Mouse (Mus musculus) forebrain, embryonic 16.5 days (tissue): ENCODE measurements around the gene Mst1. TPM values are rescaled to one million over a fixed set of nuclear protein-coding genes. Genes with fewer than 3 reads are reported as not detected.

Experiments
- ATAC-seq: fragments of 200-750 bp; cut with Nextera tagmentation; 2 replicates; pipeline ENCODE4 v1.8.0; 2017; ENCODE audit warnings: mild to moderate bottlenecking, moderate library complexity
- H3K27ac ChIP-seq: fragments of 300-500 bp; sonication (generic); 2 replicates; pipeline ENCODE4 v1.5.1; 2014; ENCODE audit warnings: low read length, control low read depth
- H3K27me3 ChIP-seq: fragments of 300-500 bp; sonication (generic); replicated peaks from 2 replicates; pipeline ENCODE4 v1.6.1; 2014; ENCODE audit warnings: low read length; ENCODE audit not compliant: control insufficient read depth, insufficient read depth
- H3K36me3 ChIP-seq: fragments of 300-500 bp; sonication (generic); 2 replicates; pipeline ENCODE4 v1.6.1; 2014; ENCODE audit not compliant: control insufficient read depth, insufficient read depth
- H3K4me1 ChIP-seq: fragments of 300-500 bp; sonication (generic); replicated peaks from 2 replicates; pipeline ENCODE4 v1.6.1; 2014; ENCODE audit warnings: low read length; ENCODE audit not compliant: control insufficient read depth, insufficient read depth
- H3K4me2 ChIP-seq: fragments of 300-500 bp; sonication (generic); 2 replicates; pipeline ENCODE4 v1.6.1; 2014; ENCODE audit warnings: mild to moderate bottlenecking, low read length, control low read depth
- H3K4me3 ChIP-seq: fragments of 300-500 bp; sonication (generic); replicated peaks from 2 replicates; pipeline ENCODE4 v1.5.1; 2014; ENCODE audit warnings: mild to moderate bottlenecking, low read length, control low read depth
- H3K9ac ChIP-seq: fragments of 300-500 bp; sonication (generic); replicated peaks from 2 replicates; pipeline ENCODE4 v1.6.1; 2014; ENCODE audit warnings: low read depth, low read length, control low read depth
- H3K9me3 ChIP-seq: fragments of 300-500 bp; sonication (generic); 2 replicates; pipeline ENCODE4 v1.6.1; 2016; ENCODE audit warnings: low read length; ENCODE audit not compliant: control insufficient read depth
- WGBS: fragments of 180-500 bp; shearing (Covaris S2); extraction: QIAGEN DNeasy Blood & Tissue Kit; methylation state at CpG from one replicate; pipeline ENCODE4 v1.1.7; 2014; 5-methylcytosine and 5-hydroxymethylcytosine counted together
- microRNA-seq: library from miRNA; unstranded; fragments of <30 nt; microRNA quantifications from one replicate; pipeline ENCODE4, GENCODE M21; 2017
- polyA plus RNA-seq: library from polyadenylated mRNA; unstranded; fragments of >200 nt; fragmentation: Nextera tagmentation; extraction: Ambion mirVana; gene quantifications from 2 replicates; pipeline ENCODE4 v1.2.1, GENCODE M21; 2015

Mst1 gene
- polyA plus RNA-seq, 1 experiment from 2014 or later = not detected

DNA sequence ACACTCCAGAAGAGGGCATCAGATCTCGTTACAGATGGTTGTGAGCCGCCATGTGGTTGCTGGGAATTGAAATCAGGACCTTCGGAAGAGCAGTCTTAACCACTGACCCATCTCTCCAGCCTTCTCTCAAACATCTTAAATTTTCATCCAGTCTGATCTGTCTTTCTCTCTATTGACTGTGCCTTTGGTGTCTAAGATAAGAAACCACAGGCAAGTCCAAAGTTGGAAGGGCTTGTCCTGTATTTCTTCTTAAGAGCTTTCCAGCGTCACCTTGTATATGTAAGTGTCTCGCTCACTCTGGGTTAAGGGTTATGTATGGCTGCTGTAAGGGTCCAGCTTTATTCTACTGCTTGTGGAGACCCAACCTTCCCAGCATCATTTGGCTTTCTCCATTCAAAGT is 51.3 kb downstream of the Mst1 start:
- WGBS = 90% methylated on average over 5 of the region's 5 CpGs
- H3K27me3 ChIP-seq = no peaks in the 10 kb centered on the region
- no peak overlapping the region for H3K4me3 ChIP-seq
- no peaks in the 10 kb centered on the region; the same call in 1 of the 2 replicates for H3K36me3 ChIP-seq
- H3K9me3 ChIP-seq = no peaks in the 10 kb centered on the region
- no peak overlapping the region for H3K9ac ChIP-seq
- H3K27ac ChIP-seq = no peak overlapping the region
- ATAC-seq = no peak
- H3K4me1 ChIP-seq = no peaks in the 10 kb centered on the region
- no peak overlapping the region for H3K4me2 ChIP-seq

GRCm38 (mm10) chr9:108132373-108132772 is 52.1 kb downstream of the Mst1 start:
- Histone ChIP-seq H3K36me3 (no peaks in the 10 kb centered on the region; the same call in 1 of the 2 replicates), H3K4me3 (no peak overlapping the region), H3K27me3 (no peaks in the 10 kb centered on the region), H3K27ac (no peak overlapping the region), H3K9me3 (no peaks in the 10 kb centered on the region), H3K4me2 (no peak overlapping the region), H3K4me1 (no peaks in the 10 kb centered on the region), H3K9ac (no peak overlapping the region)
- no peak for ATAC-seq
- WGBS = 95% methylated on average over 3 of the region's 3 CpGs

- H3K9ac ChIP-seq = no peak overlapping the region
- no peaks in the 10 kb centered on the region; the same call in 1 of the 2 replicates for H3K36me3 ChIP-seq
- H3K4me1 ChIP-seq = no peaks in the 10 kb centered on the region
- WGBS = 72% methylated on average over 1 of the region's 1 CpGs
- ATAC-seq = no peak
- no peak overlapping the region for H3K4me3 ChIP-seq
- H3K9me3 ChIP-seq = no peaks in the 10 kb centered on the region
- no peak overlapping the region for H3K27ac ChIP-seq
- H3K4me2 ChIP-seq = no peak overlapping the region
- H3K27me3 ChIP-seq = no peaks in the 10 kb centered on the region
Observed at GRCm38 (mm10) chr9:108133478-108133877, 53.2 kb downstream of the Mst1 start.

Small RNAs within 50 kb of the gene (microRNA-seq; reads per million reads assigned to microRNA genes)
- gene Gm47303 = not detected
- gene Mir7088 = not detected

Other genes with a start within 250 kb of the Mst1 start
- 115 and 140 TPM in 2 replicates for gene Rbm6, start 207.2 kb upstream of the Mst1 start, polyA plus RNA-seq
- 24.8 and 25.2 TPM in 2 replicates for gene Mon1a, start 192.3 kb upstream of the Mst1 start, polyA plus RNA-seq
- 0.91 and 1.3 TPM in 2 replicates for gene Mst1r, start 173.6 kb upstream of the Mst1 start, polyA plus RNA-seq
- not detected in 2 replicates for gene Actl11, start 152.0 kb upstream of the Mst1 start, polyA plus RNA-seq
- 117 and 140 TPM in 2 replicates for gene Camkv, start 144.8 kb upstream of the Mst1 start, polyA plus RNA-seq
- gene Traip, start 130.3 kb upstream of the Mst1 start, polyA plus RNA-seq = 14.2 and 17.1 TPM in 2 replicates
- 3.2 and 3.7 TPM in 2 replicates for gene Uba7, start 104.9 kb upstream of the Mst1 start, polyA plus RNA-seq
- 0.65 and 0.92 TPM in 2 replicates for gene Gm20661, start 97.4 kb upstream of the Mst1 start, polyA plus RNA-seq
- 12.8 and 14.2 TPM in 2 replicates for gene Inka1, start 94.6 kb upstream of the Mst1 start, polyA plus RNA-seq
- 1.2 TPM in 2 replicates for gene Cdhr4, start 87.9 kb upstream of the Mst1 start, polyA plus RNA-seq
- gene Gm20662, start 84.1 kb upstream of the Mst1 start, polyA plus RNA-seq = 0.67 and 1.4 TPM in 2 replicates
- 110 and 116 TPM in 2 replicates for gene Ip6k1, start 77.9 kb upstream of the Mst1 start, polyA plus RNA-seq
- gene Gmppb, start 31.2 kb upstream of the Mst1 start, polyA plus RNA-seq = 19.6 and 21.2 TPM in 2 replicates
- gene Amigo3, start 27.3 kb upstream of the Mst1 start, polyA plus RNA-seq = 2.5 and 3.4 TPM in 2 replicates
- gene Rnf123, start 2.9 kb downstream of the Mst1 start, polyA plus RNA-seq = 44.5 and 53.1 TPM in 2 replicates
- gene Apeh, start 14.2 kb downstream of the Mst1 start, polyA plus RNA-seq = 41.3 and 46.2 TPM in 2 replicates
- 7.0 and 8.5 TPM in 2 replicates for gene Bsn, start 109.9 kb downstream of the Mst1 start, polyA plus RNA-seq
- gene Dag1, start 183.5 kb downstream of the Mst1 start, polyA plus RNA-seq = 56.3 and 57.9 TPM in 2 replicates
- gene Nicn1, start 210.0 kb downstream of the Mst1 start, polyA plus RNA-seq = 139 and 158 TPM in 2 replicates
- 22.3 and 23.8 TPM in 2 replicates for gene Amt, start 216.4 kb downstream of the Mst1 start, polyA plus RNA-seq
- 282 and 351 TPM in 2 replicates for gene Rhoa, start 225.7 kb downstream of the Mst1 start, polyA plus RNA-seq
- gene Tcta, start 225.7 kb downstream of the Mst1 start, polyA plus RNA-seq = 34.3 and 37.6 TPM in 2 replicates